Mouse (Mus musculus) gastrocnemius, postnatal 14 days (tissue): Measurements from ENCODE around the gene Plxna1. TPM values are rescaled to one million over a fixed set of nuclear protein-coding genes. Genes with fewer than 3 reads are reported as not detected.
A peak's percentile ranks its signal among the peaks of the same experiment; 100 is the strongest.

Experiments used
- DNase-seq: peaks from one replicate; pipeline ENCODE4 v3.0.0; 2021; ENCODE audit warnings: mixed read lengths
- intact Hi-C: fragments of 180-260 bp; cut with DNase I; formaldehyde crosslinking; loops from one replicate; pipeline ENCODE4 v1.15.1; 2025; ENCODE audit warnings: low total_unique reads
- total RNA-seq, 2 experiments: library from RNA; stranded (reverse); gene quantifications; 2 replicates each; pipeline ENCODE4 v1.2.3; 2021

Gene Plxna1
- total RNA-seq, 2 experiments from 2014 or later = 24.7 to 36.6 TPM

- no peak for DNase-seq
- intact Hi-C loops = no loop called here
Observed at GRCm38 (mm10) chr6:89288156-89288555, 74.3 kb downstream of the Plxna1 start.

GRCm38 (mm10) chr6:89286700-89287428, 75.6 kb downstream of the Plxna1 start:
- intact Hi-C loops = no loop called here
- DNase-seq = peak; percentile 30

GRCm38 (mm10) chr6:89286286-89286655, 76.1 kb downstream of the Plxna1 start:
- DNase-seq = no peak
- intact Hi-C loops = no loop called here

- no peak for DNase-seq
- intact Hi-C loops = no loop called here
Observed at GRCm38 (mm10) chr6:89285561-89286285, 76.7 kb downstream of the Plxna1 start.

GRCm38 (mm10) chr6:89285116-89285515, 77.3 kb downstream of the Plxna1 start:
- no peak for DNase-seq
- intact Hi-C loops = no loop called here

- no peak for DNase-seq
Observed at GRCm38 (mm10) chr6:89283095-89283494, 79.3 kb downstream of the Plxna1 start.

GRCm38 (mm10) chr6:89282626-89283025, 79.8 kb downstream of the Plxna1 start:
- DNase-seq = no peak

More at GRCm38 (mm10) chr6:89283095-89283494, 79.3 kb downstream of the Plxna1 start:
- intact Hi-C loops = no loop called here

GRCm38 (mm10) chr6:89281492-89282332, 80.7 kb downstream of the Plxna1 start:
- DNase-seq = no peak
- intact Hi-C loops = no loop called here

More at GRCm38 (mm10) chr6:89282626-89283025, 79.8 kb downstream of the Plxna1 start:
- intact Hi-C loops = no loop called here

GRCm38 (mm10) chr6:89280555-89280954, 81.9 kb downstream of the Plxna1 start:
- DNase-seq = peak; percentile 48
- intact Hi-C loops = no loop called here

- no peak for DNase-seq
- intact Hi-C loops = no loop called here
Observed at GRCm38 (mm10) chr6:89271731-89272475, 90.5 kb downstream of the Plxna1 start.

GRCm38 (mm10) chr6:89267181-89267580, 95.2 kb downstream of the Plxna1 start:
- intact Hi-C loops = loop anchor here (10.0 kb wide), 1 partner anchor 288 kb away; no protein-coding TSS in a partner anchor
- no peak for DNase-seq

Other genes starting within 250 kb of the Plxna1 start
- 1 to 10 TPM; 2.7 to 3.3 TPM for gene Chchd6, start 233.0 kb upstream of the Plxna1 start, total RNA-seq